In the genomic region with DNA sequence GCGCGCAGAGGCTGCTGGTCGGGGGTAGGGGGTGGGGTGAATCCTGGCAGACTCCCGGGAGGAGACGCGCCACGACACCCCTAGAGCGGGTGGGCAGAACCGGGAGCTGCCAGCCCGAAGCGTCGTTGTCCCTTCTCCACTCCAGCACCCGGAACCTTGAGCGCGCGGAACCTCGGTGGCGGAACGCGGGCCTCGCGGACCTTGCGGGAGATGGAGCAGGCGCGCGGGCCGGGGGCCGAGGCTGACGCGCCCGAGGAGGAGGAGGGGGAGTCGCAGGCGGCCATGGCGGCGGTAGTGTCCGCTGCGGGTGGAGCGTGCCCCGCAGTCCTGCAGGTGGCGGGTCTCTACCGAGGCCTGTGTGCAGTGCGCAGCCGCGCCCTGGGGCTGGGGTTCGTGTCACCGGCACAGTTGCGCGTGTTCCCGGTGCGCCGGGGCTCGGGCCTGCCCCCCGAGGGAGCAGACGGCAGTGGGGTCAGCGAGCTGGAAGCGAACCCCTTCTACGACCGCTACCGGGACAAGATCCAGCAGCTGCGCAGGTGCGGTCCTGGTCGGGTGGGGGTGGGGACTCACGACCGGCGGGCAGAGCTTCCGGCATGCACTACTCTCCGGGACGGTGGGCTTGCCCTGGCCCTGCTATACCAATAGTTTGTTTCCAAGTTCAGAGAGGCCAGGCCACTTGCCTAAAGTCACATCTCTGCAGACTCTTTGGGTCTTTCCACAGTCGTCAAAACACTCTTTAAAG, we compare ENCODE assay signal across 1 mouse cellular context.
TF ChIP-seq lines count a peak whose summit lies in the region.

A gene (plus strand): TSS at position 44 of the 742 bp plus-strand sequence.

TF ChIP-seq in CH12.LX, 34 proteins besides CTCF, POLR2A, EP300 and RAD21:
- TF ChIP-seq MAZ (IDR thresholded peaks at IDR 0.05; ENCODE audit: low read depth, low read length) (peak; percentile 71; the same call in 1 of the 2 replicates), USF1 (IDR thresholded peaks at IDR 0.05; ENCODE audit: low read depth, low read length) (no peak), BHLHE40 (IDR thresholded peaks at IDR 0.05; ENCODE audit: low read depth, low read length) (peak; percentile 16; the same call in 1 of the 2 replicates), CHD1 (IDR thresholded peaks at IDR 0.05; ENCODE audit: low read depth, low read length) (no peak), KAT2A (IDR thresholded peaks at IDR 0.05; ENCODE audit: insufficient replicate concordance, low read length) (no peak), MAX (IDR thresholded peaks at IDR 0.05; ENCODE audit: low read length) (peak; percentile 60), MYC (IDR thresholded peaks at IDR 0.05; ENCODE audit: low read depth, low read length) (peak; percentile 15; the same call in 1 of the 2 replicates), ZKSCAN1 (IDR thresholded peaks at IDR 0.05; ENCODE audit: borderline replicate concordance, low read depth, low read length) (no peak), MAFK (IDR thresholded peaks at IDR 0.05; ENCODE audit: insufficient replicate concordance, low read length) (no peak), HCFC1 (IDR thresholded peaks at IDR 0.05; ENCODE audit: low read depth, low read length) (peak; percentile 79), ZC3H11A (IDR thresholded peaks at IDR 0.05; ENCODE audit: low read depth, low read length) (no peak), NRF1 (IDR thresholded peaks at IDR 0.05; ENCODE audit: low read depth, low read length) (peak; percentile 79), SIN3A (IDR thresholded peaks at IDR 0.05; ENCODE audit: low read length) (peak; percentile 58), E2F4 (IDR thresholded peaks at IDR 0.05; ENCODE audit: insufficient replicate concordance, low read depth, low read length) (no peak), JUN (IDR thresholded peaks at IDR 0.05; ENCODE audit: insufficient read depth, low read depth, low read length) (no peak), ELF1 (IDR thresholded peaks at IDR 0.05; ENCODE audit: low read depth, low read length) (peak; percentile 51), MXI1 (IDR thresholded peaks at IDR 0.05; ENCODE audit: low read depth, low read length) (peak; percentile 71; the same call in 1 of the 2 replicates), JUND (conservative IDR thresholded peaks at IDR 0.05; ENCODE audit: low read depth, low read length) (no peak), MEF2A (IDR thresholded peaks at IDR 0.05; ENCODE audit: borderline replicate concordance, low read depth, low read length) (no peak), ZNF384 (IDR thresholded peaks at IDR 0.05; ENCODE audit: low read depth, low read length) (no peak), TCF12 (IDR thresholded peaks at IDR 0.05; ENCODE audit: low read depth, low read length) (peak; percentile 93), USF2 (conservative IDR thresholded peaks at IDR 0.05; ENCODE audit: low read depth, low read length) (no peak), TBP (conservative IDR thresholded peaks at IDR 0.05; ENCODE audit: low read depth, low read length) (no peak; the same call in 1 of the 2 replicates), RCOR1 (conservative IDR thresholded peaks at IDR 0.05; ENCODE audit: low read depth, low read length) (no peak), POLR2AphosphoS2 (IDR thresholded peaks at IDR 0.05; ENCODE audit: low read depth, low read length) (no peak), ZMIZ1 (IDR thresholded peaks at IDR 0.05; ENCODE audit: low read depth, low read length) (peak; percentile 36; the same call in 1 of the 2 replicates), NELFE (IDR thresholded peaks at IDR 0.05; ENCODE audit: low read depth, low read length) (peak; percentile 81), PAX5 (IDR thresholded peaks at IDR 0.05; ENCODE audit: low read length) (no peak), CHD2 (IDR thresholded peaks at IDR 0.05; ENCODE audit: low read length) (peak; percentile 67), GABPA (IDR thresholded peaks at IDR 0.05; ENCODE audit: insufficient replicate concordance, low read depth, low read length) (no peak), UBTF (IDR thresholded peaks at IDR 0.05; ENCODE audit: low read depth, low read length) (peak; percentile 77; the same call in 1 of the 2 replicates), IRF4 (IDR thresholded peaks at IDR 0.05; ENCODE audit: low read depth, low read length) (peak; percentile 58), ETS1 (conservative IDR thresholded peaks at IDR 0.05; ENCODE audit: low read depth, low read length) (no peak), SMC3 (IDR thresholded peaks at IDR 0.05; ENCODE audit: low read depth, low read length) (no peak)
